Mouse (Mus musculus) hindbrain, postnatal 0 days (tissue): ENCODE results near the gene Lrba. TPM values are rescaled to one million over a fixed set of nuclear protein-coding genes. Genes with fewer than 3 reads are reported as not detected.

Source experiments
- ATAC-seq: fragments of 200-750 bp; cut with Nextera tagmentation; 2 replicates; pipeline ENCODE4 v1.8.0; 2017; ENCODE audit warnings: mild to moderate bottlenecking, moderate TSS enrichment, moderate library complexity
- DNase-seq: peaks from one replicate; pipeline ENCODE4 v3.0.0-alpha.2; 2015; ENCODE audit warnings: low spot score
- H3K27ac ChIP-seq: fragments of 300-500 bp; sonication (generic); 2 replicates; pipeline ENCODE4 v1.5.1; 2014; ENCODE audit warnings: mild to moderate bottlenecking
- H3K27me3 ChIP-seq: fragments of 300-500 bp; sonication (generic); 2 replicates; pipeline ENCODE4 v1.6.1; 2014; ENCODE audit warnings: low read length, mixed read lengths; ENCODE audit not compliant: insufficient read depth
- H3K36me3 ChIP-seq: fragments of 300-500 bp; sonication (generic); 2 replicates; pipeline ENCODE4 v1.6.1; 2014; ENCODE audit warnings: low read length, mixed read lengths; ENCODE audit not compliant: insufficient read depth
- H3K4me1 ChIP-seq: fragments of 300-500 bp; sonication (generic); 2 replicates; pipeline ENCODE4 v1.6.1; 2014; ENCODE audit warnings: antibody characterized with exemption, low read length, mixed read lengths; ENCODE audit not compliant: insufficient read depth
- H3K4me2 ChIP-seq: fragments of 300-500 bp; sonication (generic); 2 replicates; pipeline ENCODE4 v1.6.1; 2014; ENCODE audit warnings: low read depth, mild to moderate bottlenecking, low read length, moderate library complexity, mixed read lengths
- H3K4me3 ChIP-seq: fragments of 300-500 bp; sonication (generic); 2 replicates; pipeline ENCODE4 v1.5.1; 2014; ENCODE audit warnings: low read length
- H3K9ac ChIP-seq: fragments of 300-500 bp; sonication (generic); replicated peaks from 2 replicates; pipeline ENCODE4 v1.6.1; 2014; ENCODE audit warnings: mild to moderate bottlenecking, low read length, moderate library complexity, mixed read lengths
- H3K9me3 ChIP-seq: fragments of 300-500 bp; sonication (generic); 2 replicates; pipeline ENCODE4 v1.6.1; 2016; ENCODE audit warnings: low read length, mixed read lengths
- CTCF ChIP-seq: IDR thresholded peaks from 2 replicates; pipeline ENCODE4 v1.5.1; 2016; ENCODE audit warnings: antibody characterized with exemption, control low read depth, low read depth
- WGBS: fragments of 180-500 bp; shearing (Covaris S2); extraction: QIAGEN DNeasy Blood & Tissue Kit; methylation state at CpG from one replicate; pipeline ENCODE4 v1.1.7; 2014; 5-methylcytosine and 5-hydroxymethylcytosine counted together
- polyA plus RNA-seq: library from polyadenylated mRNA; unstranded; fragments of >200 nt; fragmentation: Nextera tagmentation; extraction: Ambion mirVana; gene quantifications from 2 replicates; pipeline ENCODE4 v1.2.1, GENCODE M21; 2015
- total RNA-seq: library from RNA; depleted of rRNA; stranded (reverse); fragments of >200 nt; gene quantifications from 2 replicates; pipeline ENCODE4 v1.2.3, GENCODE M21; 2014

Lrba gene
- total and polyA plus RNA-seq, 2 experiments from 2014 or later, result 5.5 to 36.6 TPM

- H3K27me3 ChIP-seq, result no peaks in the 10 kb centered on the region
- no peaks in the 10 kb centered on the region for H3K9me3 ChIP-seq
These were observed 237.1 kb downstream of the Lrba start for GRCm38 (mm10) chr3:86461582-86461981.

DNA sequence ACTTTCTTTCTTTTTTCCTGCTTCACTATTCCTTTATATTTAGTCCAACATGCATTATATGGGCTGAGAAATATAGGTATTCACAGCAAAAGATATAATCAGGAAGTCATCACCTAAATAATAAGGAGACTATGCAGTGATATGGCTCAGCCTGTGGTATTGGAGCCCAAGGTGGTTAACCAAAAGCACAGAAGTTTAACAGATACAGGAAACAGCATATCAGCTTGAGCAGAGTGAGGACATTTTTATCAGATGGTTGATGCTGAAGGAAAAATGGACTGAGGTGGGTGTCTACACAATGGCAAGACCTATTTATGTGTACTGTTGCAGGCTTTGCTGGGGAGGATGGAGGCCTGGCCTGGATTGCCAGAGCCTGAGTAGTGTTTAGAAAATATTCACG is 265.5 kb downstream of the Lrba start:
- no peaks in the 10 kb centered on the region for H3K4me1 ChIP-seq
- no peaks in the 10 kb centered on the region for H3K36me3 ChIP-seq
- H3K9ac ChIP-seq, result no peak overlapping the region
- no peak overlapping the region for H3K27ac ChIP-seq
- TF ChIP-seq CTCF, result no peak
- H3K4me2 ChIP-seq, result no peak overlapping the region
- H3K9me3 ChIP-seq, result no peaks in the 10 kb centered on the region
- 85% methylated on average over 1 of the region's 1 CpGs for WGBS
- no peak for ATAC-seq
- H3K4me3 ChIP-seq, result no peak overlapping the region
- no peak for DNase-seq
- H3K27me3 ChIP-seq, result no peaks in the 10 kb centered on the region

More at GRCm38 (mm10) chr3:86461582-86461981, 237.1 kb downstream of the Lrba start:
- no peak for TF ChIP-seq CTCF
- H3K4me2 ChIP-seq, result no peak overlapping the region
- 94% methylated on average over 3 of the region's 3 CpGs for WGBS
- ATAC-seq (no peak), DNase-seq (no peak)
- H3K9ac ChIP-seq, result no peak overlapping the region
- no peaks in the 10 kb centered on the region for H3K36me3 ChIP-seq
- H3K27ac ChIP-seq, result no peak overlapping the region
- H3K4me1 ChIP-seq, result no peaks in the 10 kb centered on the region
- no peak overlapping the region for H3K4me3 ChIP-seq

GRCm38 (mm10) chr3:86500586-86500985 is 276.1 kb downstream of the Lrba start:
- no peaks in the 10 kb centered on the region for H3K4me1 ChIP-seq
- H3K27ac ChIP-seq, result no peak overlapping the region
- no peak overlapping the region for H3K4me2 ChIP-seq
- H3K27me3 ChIP-seq, result no peaks in the 10 kb centered on the region
- H3K9ac ChIP-seq, result no peak overlapping the region
- H3K36me3 ChIP-seq, result no peaks in the 10 kb centered on the region
- H3K4me3 ChIP-seq, result no peak overlapping the region
- TF ChIP-seq CTCF, result no peak
- no peak for ATAC-seq
- no peaks in the 10 kb centered on the region for H3K9me3 ChIP-seq
- DNase-seq, result no peak

DNA sequence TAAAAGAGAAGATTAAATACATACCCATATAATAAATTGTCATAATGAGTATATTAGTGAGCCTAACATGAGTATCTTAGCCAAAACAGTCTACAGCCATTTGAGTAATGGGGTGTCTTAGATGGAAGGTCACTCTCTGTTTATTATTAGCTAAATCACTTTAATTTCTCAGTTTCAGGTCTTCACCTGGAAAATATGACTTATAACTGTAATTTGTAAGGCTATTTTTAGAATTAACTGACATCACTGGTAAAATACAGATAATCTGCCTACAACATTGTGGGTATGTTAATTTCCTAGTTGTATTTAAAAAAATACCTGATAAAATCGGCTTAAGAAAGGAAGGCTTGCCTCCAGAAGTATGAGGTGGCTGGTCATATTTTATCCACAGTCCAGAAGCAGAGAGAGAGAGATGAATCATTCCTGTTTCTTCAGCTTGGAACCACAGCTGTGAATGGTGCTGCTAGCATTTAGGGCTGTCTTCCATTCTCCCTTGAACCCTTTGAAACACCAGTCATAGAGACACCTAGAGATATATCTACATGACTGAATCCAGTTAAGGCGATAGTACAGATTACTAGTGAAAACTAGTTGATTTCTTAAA is 294.1 kb downstream of the Lrba start:
- H3K4me2 ChIP-seq, result no peak overlapping the region
- H3K36me3 ChIP-seq, result no peaks in the 10 kb centered on the region
- no peaks in the 10 kb centered on the region for H3K27me3 ChIP-seq
- H3K4me1 ChIP-seq, result no peaks in the 10 kb centered on the region
- DNase-seq (no peak), ATAC-seq (no peak)
- no peaks in the 10 kb centered on the region for H3K9me3 ChIP-seq
- 85% methylated on average over 2 of the region's 2 CpGs for WGBS
- H3K27ac ChIP-seq, result no peak overlapping the region
- H3K4me3 ChIP-seq, result no peak overlapping the region
- H3K9ac ChIP-seq, result no peak overlapping the region
- TF ChIP-seq CTCF, result no peak

- WGBS, result 70% methylated on average over 3 of the region's 3 CpGs
- no peaks in the 10 kb centered on the region for H3K4me1 ChIP-seq
- no peaks in the 10 kb centered on the region for H3K27me3 ChIP-seq
- H3K4me3 ChIP-seq, result no peak overlapping the region
- DNase-seq, result no peak
- H3K4me2 ChIP-seq, result no peak overlapping the region
- no peak overlapping the region for H3K27ac ChIP-seq
- H3K36me3 ChIP-seq, result no peaks in the 10 kb centered on the region
- TF ChIP-seq CTCF, result no peak
- ATAC-seq, result no peak
- no peak overlapping the region for H3K9ac ChIP-seq
- H3K9me3 ChIP-seq, result no peaks in the 10 kb centered on the region
These were observed 298.5 kb downstream of the Lrba start for GRCm38 (mm10) chr3:86522880-86523505.

GRCm38 (mm10) chr3:86531531-86532269 is 307.2 kb downstream of the Lrba start:
- H3K9me3 ChIP-seq, result no peaks in the 10 kb centered on the region
- TF ChIP-seq CTCF, result no peak
- H3K27me3 ChIP-seq, result no peaks in the 10 kb centered on the region
- no peak for ATAC-seq
- no peak overlapping the region for H3K9ac ChIP-seq
- H3K36me3 ChIP-seq, result no peaks in the 10 kb centered on the region
- no peaks in the 10 kb centered on the region for H3K4me1 ChIP-seq
- 44% methylated on average over 16 of the region's 16 CpGs for WGBS
- no peak overlapping the region for H3K27ac ChIP-seq
- no peak overlapping the region for H3K4me2 ChIP-seq
- H3K4me3 ChIP-seq, result no peak overlapping the region
- no peak for DNase-seq

GRCm38 (mm10) chr3:86536751-86537150 is 312.3 kb downstream of the Lrba start:
- WGBS, result 79% methylated on average over 1 of the region's 1 CpGs
- H3K27ac ChIP-seq, result no peak overlapping the region
- no peak for ATAC-seq

More at GRCm38 (mm10) chr3:86536751-86537150, 312.3 kb downstream of the Lrba start:
- Histone ChIP-seq H3K36me3 (no peaks in the 10 kb centered on the region), H3K9me3 (no peaks in the 10 kb centered on the region), H3K4me1 (no peaks in the 10 kb centered on the region), H3K4me3 (no peak overlapping the region), H3K9ac (no peak overlapping the region), H3K4me2 (no peak overlapping the region), H3K27me3 (no peaks in the 10 kb centered on the region)
- no peak for TF ChIP-seq CTCF
- no peak for DNase-seq
